Mouse (Mus musculus) megakaryocyte, embryonic 14.5 days (primary cell): ENCODE results near the gene Sept10.

ENCODE experiments used
- FLI1 ChIP-seq: IDR thresholded peaks from 2 replicates; pipeline ENCODE4 v1.6.1; 2012; ENCODE audit warnings: low read length, inconsistent platforms, mixed read lengths
- GATA1 ChIP-seq: IDR thresholded peaks from 3 replicates; pipeline ENCODE4 v1.6.1; 2012; ENCODE audit warnings: mixed read lengths, low read length, inconsistent platforms, borderline replicate concordance

DNA sequence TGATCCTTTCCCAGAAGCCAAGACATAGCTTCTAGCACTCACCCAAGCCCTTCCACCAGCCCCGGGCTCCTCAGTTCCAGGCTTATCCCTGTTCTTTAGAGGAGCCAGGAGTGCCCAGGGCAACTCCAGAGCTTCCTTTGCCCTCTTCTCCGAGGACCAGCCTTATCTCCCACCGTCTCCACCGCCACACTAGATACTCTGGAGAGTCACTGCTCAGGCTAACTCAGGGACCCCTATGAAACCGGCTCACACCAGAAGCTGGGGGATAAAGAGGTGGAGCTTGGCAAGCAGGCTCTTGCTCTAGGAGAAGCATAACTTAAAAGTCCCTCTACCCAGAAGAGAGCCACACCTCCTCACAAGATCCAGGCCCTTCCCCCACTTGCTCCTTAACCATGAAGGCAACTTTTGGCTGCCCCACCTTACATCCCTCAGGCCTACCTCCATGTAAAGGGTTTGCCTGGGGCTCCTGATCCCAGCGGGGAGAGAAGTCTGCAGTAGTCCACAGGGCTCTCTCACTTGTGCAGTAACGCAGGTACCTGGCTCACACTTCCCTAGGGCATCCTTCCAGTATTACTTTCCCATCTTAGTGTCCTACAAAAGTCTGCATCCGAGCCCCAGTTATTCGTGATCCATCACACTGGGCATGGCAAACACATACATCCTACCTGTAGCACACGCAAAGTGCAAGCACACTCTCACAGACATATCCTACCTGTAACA is 70.5 kb downstream of the Sept10 start:
- TF ChIP-seq GATA1 (no peak), FLI1 (no peak)
